Mouse (Mus musculus) effector memory CD4-positive, alpha-beta T cell, adult 7 months (primary cell): Measurements from ENCODE around the gene Ctsa. TPM values are rescaled to one million over a fixed set of nuclear protein-coding genes. Genes with fewer than 3 reads are reported as not detected.

Source experiments
- polyA plus RNA-seq: library from polyadenylated mRNA; unstranded; fragments of 100-300 nt; shearing (Covaris generic); gene quantifications from one replicate; pipeline ENCODE4 v1.2.1, GENCODE M21; 2017

The Ctsa gene
- polyA plus RNA-seq: 161 TPM

GRCm38 (mm10) chr2:164832748-164833301 lies at the start of gene Ctsa:
Gene Ctsa (plus strand): TSS chr2:164832873.

GRCm38 (mm10) chr2:164785481-164786387 lies 46.9 kb upstream of the Ctsa start, which contains the start of gene Snx21:
Gene Snx21 (plus strand): TSS chr2:164785823.

DNA sequence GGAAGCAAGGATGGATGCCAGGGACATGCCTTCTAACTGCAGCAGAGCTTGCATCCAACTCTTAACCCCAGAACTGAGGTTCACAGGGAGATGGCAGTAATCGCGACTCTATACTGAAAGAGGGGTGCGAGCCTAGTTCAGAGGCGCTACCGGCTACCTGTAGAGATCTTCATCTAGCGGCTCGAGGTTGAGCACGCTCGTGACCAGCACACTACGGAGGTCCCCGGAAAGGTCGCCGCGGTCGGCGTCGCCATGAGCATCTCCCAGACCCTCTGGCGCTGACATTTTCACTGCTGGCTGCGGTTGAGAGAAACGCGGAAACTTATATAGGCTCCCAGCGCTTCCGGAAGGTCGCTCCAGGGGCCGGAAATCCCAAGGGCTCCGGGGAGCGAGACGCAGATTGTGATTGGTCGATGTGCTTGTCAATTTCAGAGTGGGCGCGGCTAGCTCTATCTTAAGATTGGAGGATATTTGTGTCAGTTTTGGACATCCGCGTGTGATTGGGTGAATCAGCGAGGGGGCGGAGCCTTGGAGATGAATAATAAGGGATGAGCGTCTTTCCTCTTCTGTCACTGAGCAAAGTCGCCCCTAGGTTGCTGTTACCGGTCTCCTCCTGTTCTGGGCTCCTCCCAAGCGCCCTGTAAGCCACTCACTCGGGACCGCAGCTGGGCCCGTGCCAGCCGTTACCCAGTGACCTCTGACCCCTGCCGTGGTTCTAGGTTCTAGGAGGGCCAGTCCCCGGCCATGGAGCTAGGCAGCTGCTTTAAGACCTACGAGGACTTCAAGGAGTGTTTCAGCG lies 27.9 kb upstream of the Ctsa start, which contains the start of the genes Acot8 and Zswim3:
TSS of gene Acot8 (minus strand) at position 350 of the 799 bp plus-strand sequence.
TSS of gene Zswim3 (plus strand) at position 566 of the 799 bp plus-strand sequence.

GRCm38 (mm10) chr2:164822636-164823165 lies 10.0 kb upstream of the Ctsa start, which contains the start of gene Zswim1:
Gene Zswim1 (plus strand): TSS chr2:164822686.

DNA sequence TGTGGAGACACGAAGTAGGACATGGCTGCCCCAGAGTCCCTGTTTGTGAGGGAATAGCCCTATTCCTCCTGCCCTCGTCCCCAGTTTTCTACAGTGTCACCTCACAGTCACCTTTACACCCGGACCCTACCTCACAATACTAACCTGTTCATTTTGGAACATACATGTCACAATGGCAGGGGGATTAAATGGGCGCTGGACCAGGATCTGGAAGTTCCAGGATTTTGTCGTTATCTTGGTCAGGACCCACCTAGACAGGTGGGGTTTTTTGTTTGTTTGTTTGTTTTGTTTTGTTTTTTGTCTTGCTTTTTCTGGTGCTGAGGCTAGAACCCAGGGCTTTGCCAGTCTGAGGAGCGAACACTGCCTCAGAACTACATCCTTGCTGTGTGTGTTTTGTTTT lies 4.2 kb upstream of the Ctsa start, which contains the start of gene Spata25:
TSS of gene Spata25 (minus strand) at position 101 of the 400 bp plus-strand sequence.

DNA sequence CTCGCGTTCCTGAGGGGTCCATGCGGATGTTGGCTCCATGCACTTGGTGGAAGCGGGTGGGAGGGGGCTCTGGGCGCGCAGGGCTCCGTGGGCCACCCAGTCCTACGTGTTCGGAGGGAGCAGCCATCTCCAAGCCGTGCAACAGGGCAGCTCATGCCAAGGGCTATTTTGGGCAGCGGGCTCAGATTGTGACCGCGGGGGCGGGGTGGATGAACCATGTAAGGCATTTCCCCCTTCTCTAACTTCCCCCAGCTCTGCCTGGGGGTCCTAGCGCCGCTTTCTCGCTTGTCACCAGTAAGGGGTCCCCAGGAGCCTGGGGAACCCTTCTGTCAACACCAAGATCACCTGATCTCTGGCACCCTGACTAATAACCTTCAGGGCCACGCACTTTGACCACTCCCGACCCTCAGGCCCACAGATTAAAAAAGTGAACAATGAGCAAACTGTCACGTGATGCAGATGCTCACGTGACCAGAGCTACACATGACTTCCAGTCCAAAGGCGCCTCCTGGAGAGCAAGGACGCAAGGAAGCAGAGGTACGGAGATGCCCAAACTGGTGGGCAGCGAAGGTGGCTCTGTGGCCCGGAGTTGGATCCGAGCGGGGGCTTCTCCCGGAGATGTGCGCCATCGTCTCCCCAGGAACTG lies 764 bp downstream of the Ctsa start, which contains the start of gene Neurl2:
TSS of gene Neurl2 (minus strand) at position 143 of the 646 bp plus-strand sequence.

DNA sequence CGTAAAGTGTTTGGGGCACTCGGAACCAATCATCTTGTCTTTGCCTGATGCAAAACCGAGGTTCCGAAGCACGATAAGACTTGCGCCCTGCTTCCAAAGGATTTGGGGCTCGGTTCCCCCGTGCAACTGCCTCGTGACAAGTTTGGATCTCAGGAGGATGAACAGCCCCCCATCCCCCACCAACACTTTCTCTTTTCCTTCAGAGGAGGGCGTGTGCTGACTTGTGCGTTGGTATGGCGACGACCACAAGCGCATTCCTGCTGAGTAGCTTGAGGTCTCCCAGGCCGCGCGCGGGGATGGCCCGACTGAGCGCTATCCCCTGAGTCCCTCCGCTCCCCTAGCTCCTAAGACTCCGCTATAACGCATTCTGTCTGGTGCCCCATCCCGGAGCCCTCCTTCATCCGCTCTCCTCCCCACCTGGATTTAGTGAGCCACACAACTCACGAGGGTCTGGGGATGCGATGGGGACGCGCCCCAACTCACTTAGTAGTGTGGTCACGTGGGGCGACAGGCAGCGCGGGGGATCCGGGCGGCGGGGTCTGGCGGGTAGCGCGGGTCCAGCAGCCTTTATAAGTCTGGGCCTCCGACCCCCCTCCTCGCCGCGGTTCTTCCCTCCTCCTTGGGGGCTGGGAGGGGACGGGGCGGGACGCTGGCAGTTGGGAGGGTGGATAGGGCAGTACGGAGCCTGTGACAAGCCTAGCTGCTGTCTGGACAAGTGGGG lies 24.6 kb downstream of the Ctsa start, which contains the start of gene Pltp:
TSS of gene Pltp (minus strand) at position 611 of the 721 bp plus-strand sequence.

GRCm38 (mm10) chr2:164879228-164879567 lies 46.5 kb downstream of the Ctsa start, which contains the start of gene Pcif1:
Gene Pcif1 (plus strand): TSS chr2:164879304.

Other genes with a start within 250 kb of the Ctsa start
- gene Wfdc6a, start 247.4 kb upstream of the Ctsa start, polyA plus RNA-seq: 0.49 TPM
- gene Eppin, start 239.3 kb upstream of the Ctsa start, polyA plus RNA-seq: not detected
- not detected for gene Wfdc6b, start 219.4 kb upstream of the Ctsa start, polyA plus RNA-seq
- gene Wfdc8, start 219.2 kb upstream of the Ctsa start, polyA plus RNA-seq: not detected
- not detected for gene Wfdc16, start 194.1 kb upstream of the Ctsa start, polyA plus RNA-seq
- gene Wfdc10, start 176.8 kb upstream of the Ctsa start, polyA plus RNA-seq: not detected
- not detected for gene Wfdc9, start 176.3 kb upstream of the Ctsa start, polyA plus RNA-seq
- gene Wfdc11, start 158.8 kb upstream of the Ctsa start, polyA plus RNA-seq: not detected
- gene Wfdc13, start 147.8 kb upstream of the Ctsa start, polyA plus RNA-seq: 1.3 TPM
- not detected for gene Spint4, start 134.4 kb upstream of the Ctsa start, polyA plus RNA-seq
- gene Spint5, start 117.6 kb upstream of the Ctsa start, polyA plus RNA-seq: not detected
- 0.34 TPM for gene Wfdc3, start 86.9 kb upstream of the Ctsa start, polyA plus RNA-seq
- 49.6 TPM for gene Dnttip1, start 86.9 kb upstream of the Ctsa start, polyA plus RNA-seq
- gene Ube2c, start 63.0 kb upstream of the Ctsa start, polyA plus RNA-seq: 0.96 TPM
- not detected for gene Tnnc2, start 52.9 kb upstream of the Ctsa start, polyA plus RNA-seq
- gene Snx21, start 47.0 kb upstream of the Ctsa start, polyA plus RNA-seq: 5.0 TPM
- gene Acot8, start 28.0 kb upstream of the Ctsa start, polyA plus RNA-seq: 26.4 TPM
- 3.5 TPM for gene Zswim3, start 27.8 kb upstream of the Ctsa start, polyA plus RNA-seq
- 15.3 TPM for gene Zswim1, start 10.2 kb upstream of the Ctsa start, polyA plus RNA-seq
- not detected for gene Spata25, start 4.3 kb upstream of the Ctsa start, polyA plus RNA-seq
- gene Neurl2, start 583 bp downstream of the Ctsa start, polyA plus RNA-seq: 1.0 TPM
- gene Pltp, start 24.8 kb downstream of the Ctsa start, polyA plus RNA-seq: 5.1 TPM
- gene Pcif1, start 46.4 kb downstream of the Ctsa start, polyA plus RNA-seq: 150 TPM
- 40.3 TPM for gene Zfp335, start 78.9 kb downstream of the Ctsa start, polyA plus RNA-seq
- 3.8 TPM for gene Mmp9, start 107.9 kb downstream of the Ctsa start, polyA plus RNA-seq
- 0.44 TPM for gene Slc12a5, start 127.9 kb downstream of the Ctsa start, polyA plus RNA-seq
- 33.1 TPM for gene Ncoa5, start 202.0 kb downstream of the Ctsa start, polyA plus RNA-seq
- gene Cd40, start 222.8 kb downstream of the Ctsa start, polyA plus RNA-seq: 0.52 TPM